Mouse (Mus musculus) subcutaneous adipose tissue, adult 2 months (tissue): ENCODE data around the gene Hyal1. TPM values are rescaled to one million over a fixed set of nuclear protein-coding genes. Genes with fewer than 3 reads are reported as not detected.

ENCODE experiments used
- polyA plus RNA-seq: library from polyadenylated mRNA; depleted of rRNA; stranded (reverse); fragments of >200 nt; gene quantifications from 2 replicates; pipeline ENCODE4 v1.2.3, GENCODE M21; 2012; ENCODE audit warnings: low replicate concordance; rRNA removed

The Hyal1 gene
- 26.5 and 27.5 TPM in 2 replicates for polyA plus RNA-seq

GRCm38 (mm10) chr9:107576357-107577107, at the start of gene Hyal1:
TSS of gene Hyal1 (plus strand) at chr9:107576927.

GRCm38 (mm10) chr9:107533791-107534407, 42.8 kb upstream of the Hyal1 start, which contains the start of gene Tmem115:
TSS of gene Tmem115 (plus strand) at chr9:107533945.

DNA sequence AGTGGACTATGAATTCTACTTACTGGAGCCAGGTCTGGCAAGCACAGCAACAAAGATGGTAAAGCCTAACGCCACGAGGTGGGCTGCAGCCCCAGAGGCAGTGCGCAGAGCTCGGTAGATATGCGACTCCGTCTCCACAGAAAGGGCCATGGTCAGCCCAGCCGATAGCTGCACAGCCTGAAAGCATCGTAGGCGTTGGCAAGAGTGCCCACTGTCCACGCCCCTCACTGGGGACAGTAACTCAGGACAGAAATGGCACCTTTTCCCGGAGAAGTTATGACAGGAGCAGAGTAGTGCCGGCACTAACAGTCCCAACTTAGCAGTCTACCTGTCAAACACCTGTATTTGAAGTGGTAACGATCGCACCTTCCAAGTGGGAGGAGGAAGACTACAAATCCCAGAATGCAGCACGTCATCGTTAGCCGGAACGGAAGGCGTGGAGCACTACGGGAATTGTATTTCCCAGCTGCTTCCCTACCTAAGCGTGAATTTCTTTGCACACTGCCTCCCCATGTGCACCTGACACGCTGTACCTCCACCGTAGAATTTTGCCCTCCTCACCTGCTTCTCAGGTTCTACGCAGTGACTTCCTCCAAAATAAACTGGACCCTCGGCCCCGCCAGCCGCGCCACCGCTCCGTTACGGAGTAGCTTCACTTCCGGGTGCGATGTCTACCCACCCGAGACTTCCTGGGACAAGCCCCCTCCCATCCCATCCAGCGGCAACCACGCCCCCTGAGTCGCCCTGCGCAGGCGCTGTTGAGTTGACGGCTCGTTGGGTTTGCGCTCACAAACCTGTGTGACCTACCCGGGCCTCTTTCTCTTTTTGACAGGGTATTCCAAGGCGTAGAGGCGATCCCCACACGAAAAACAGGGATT, 35.0 kb upstream of the Hyal1 start, which contains the start of the genes Cyb561d2 and Nprl2:
TSS of gene Cyb561d2 (minus strand) at position 720 of the 878 bp plus-strand sequence.
TSS of gene Nprl2 (plus strand) at position 753 of the 878 bp plus-strand sequence.

GRCm38 (mm10) chr9:107547026-107547425, 29.7 kb upstream of the Hyal1 start, which contains the start of gene Zmynd10:
TSS of gene Zmynd10 (plus strand) at chr9:107547298.

DNA sequence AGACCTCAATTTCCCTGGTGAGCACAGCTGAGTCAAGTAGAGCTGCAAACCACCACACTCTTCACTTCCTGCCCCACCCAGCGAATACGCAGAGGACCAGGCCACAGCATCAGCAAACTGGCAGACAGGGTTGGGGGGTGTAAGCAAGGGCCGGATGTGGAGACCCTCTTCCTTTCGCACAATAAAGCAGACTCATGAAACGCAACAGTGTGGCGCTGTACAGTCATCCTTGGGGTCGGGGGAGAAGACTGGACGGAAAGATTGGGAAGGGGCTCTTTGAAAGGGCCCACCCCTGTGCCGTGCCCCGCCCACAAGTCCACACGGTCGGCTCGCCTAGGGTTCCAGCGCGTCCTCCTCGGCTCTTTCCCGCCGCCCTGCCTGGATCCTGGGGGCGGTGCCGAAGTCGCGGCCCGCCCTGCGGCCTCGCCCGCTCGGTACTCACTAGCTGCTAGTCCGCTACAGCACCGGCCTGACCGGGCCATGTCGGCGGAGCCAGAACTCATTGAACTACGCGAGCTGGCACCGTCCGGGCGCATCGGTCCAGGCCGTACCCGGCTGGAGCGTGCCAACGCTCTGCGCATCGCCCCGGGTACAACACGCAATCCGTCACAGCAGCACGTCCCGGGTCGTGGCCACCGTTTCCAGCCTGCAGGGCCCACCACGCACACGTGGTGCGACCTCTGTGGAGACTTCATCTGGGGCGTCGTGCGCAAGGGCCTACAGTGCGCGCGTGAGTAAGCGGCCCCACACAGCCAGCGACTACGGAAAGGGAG, 25.4 kb upstream of the Hyal1 start, which contains the start of gene Rassf1:
TSS of gene Rassf1 (plus strand) at position 439 of the 773 bp plus-strand sequence.

GRCm38 (mm10) chr9:107563029-107563581, 13.6 kb upstream of the Hyal1 start, which contains the start of gene Tusc2:
TSS of gene Tusc2 (plus strand) at chr9:107563255.

GRCm38 (mm10) chr9:107567702-107568319, 8.9 kb upstream of the Hyal1 start, which contains the start of gene Hyal2:
TSS of gene Hyal2 (plus strand) at chr9:107567945.

GRCm38 (mm10) chr9:107578587-107578986, 1.9 kb downstream of the Hyal1 start, which contains the start of gene Naa80:
TSS of gene Naa80 (plus strand) at chr9:107578887.

GRCm38 (mm10) chr9:107580501-107581317, 4.0 kb downstream of the Hyal1 start, which contains the start of gene Hyal3:
TSS of gene Hyal3 (plus strand) at chr9:107580818.

DNA sequence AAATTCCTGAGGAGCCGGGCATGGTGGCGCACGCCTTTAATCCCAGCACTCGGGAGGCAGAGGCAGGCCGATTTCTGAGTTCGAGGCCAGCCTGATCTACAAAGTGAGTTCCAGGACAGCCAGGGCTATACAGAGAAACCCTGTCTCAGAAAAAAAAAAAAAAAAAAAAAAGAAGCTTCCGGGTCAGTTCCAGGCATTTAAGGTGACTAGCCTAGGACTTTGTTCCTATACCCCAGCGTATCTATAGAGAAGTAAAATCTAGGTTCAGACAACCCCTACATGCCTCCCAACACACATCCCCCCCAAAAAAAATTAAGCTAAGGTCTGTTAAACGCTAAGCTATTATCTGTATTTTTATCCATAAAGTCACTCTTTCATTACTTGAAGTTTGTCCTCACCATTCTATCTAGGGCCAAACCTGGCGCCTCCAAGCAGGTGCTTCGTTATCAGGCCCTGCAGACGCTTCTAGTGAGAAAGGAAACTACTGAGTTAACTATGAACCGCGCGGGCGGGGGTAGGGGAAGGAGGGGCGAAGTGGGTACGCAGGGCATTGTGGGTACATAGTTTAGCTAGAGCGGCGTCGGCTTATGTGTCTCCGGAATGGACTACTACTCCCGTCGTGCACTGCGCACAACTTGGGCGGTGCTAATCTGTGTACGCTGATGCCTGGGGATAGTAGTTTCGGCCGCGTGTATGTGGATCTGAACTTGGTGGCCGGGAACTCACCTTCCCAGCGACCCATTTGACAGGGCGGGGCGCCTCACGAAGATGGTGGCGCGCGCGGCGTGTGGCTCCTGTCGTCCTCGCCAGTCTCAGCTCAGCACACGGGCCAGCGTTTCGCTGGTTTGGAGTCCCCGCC, 10.5 kb downstream of the Hyal1 start, which contains the start of gene Ifrd2:
TSS of gene Ifrd2 (plus strand) at position 669 of the 859 bp plus-strand sequence.

DNA sequence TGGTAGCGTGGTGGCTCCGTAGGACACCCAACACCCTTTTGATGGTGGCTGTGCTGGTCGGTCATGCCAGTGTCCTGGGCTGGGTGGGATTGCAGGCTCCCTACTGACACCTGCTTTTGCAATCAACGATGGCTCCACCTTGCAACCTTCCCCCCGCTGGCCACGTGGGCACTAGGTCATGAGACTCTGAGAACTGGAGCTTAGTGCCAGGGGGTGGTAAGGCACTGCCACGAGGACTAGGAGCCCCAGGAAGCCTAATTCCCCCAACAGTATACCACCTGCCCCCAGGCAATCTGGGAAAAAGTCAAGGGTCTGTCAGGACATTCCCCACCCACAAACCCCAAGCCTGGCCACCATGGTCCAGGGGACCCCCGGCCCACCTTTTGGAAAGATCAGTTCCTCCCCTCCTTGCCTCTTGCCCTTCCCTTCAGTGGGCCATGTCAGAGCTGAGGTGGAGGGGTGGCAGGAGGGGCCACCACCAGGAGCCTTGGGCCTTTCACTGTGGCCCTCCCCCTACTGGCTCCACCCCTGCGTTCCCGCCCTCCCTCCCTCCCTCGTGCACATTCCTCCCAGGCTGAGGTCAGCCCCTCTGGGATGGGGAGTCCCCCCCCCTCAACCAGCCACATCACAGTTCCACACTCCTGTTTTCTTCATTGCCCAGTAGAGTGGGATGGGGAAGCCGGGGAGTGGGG, 32.2 kb downstream of the Hyal1 start, which contains the start of gene Sema3b:
TSS of gene Sema3b (minus strand) at position 489 of the 692 bp plus-strand sequence.

Other genes with a start within 250 kb of the Hyal1 start
- gene Hemk1, start 238.6 kb upstream of the Hyal1 start, polyA plus RNA-seq = 32.5 and 39.1 TPM in 2 replicates
- gene 6430571L13Rik, start 236.3 kb upstream of the Hyal1 start, polyA plus RNA-seq = 0.98 and 1.7 TPM in 2 replicates
- gene Cacna2d2, start 177.3 kb upstream of the Hyal1 start, polyA plus RNA-seq = 0.16 and 0.81 TPM in 2 replicates
- gene Tmem115, start 43.0 kb upstream of the Hyal1 start, polyA plus RNA-seq = 50.0 and 74.9 TPM in 2 replicates
- gene Cyb561d2, start 34.7 kb upstream of the Hyal1 start, polyA plus RNA-seq = 46.6 and 47.9 TPM in 2 replicates
- 35.5 and 36.1 TPM in 2 replicates for gene Nprl2, start 34.7 kb upstream of the Hyal1 start, polyA plus RNA-seq
- 0.17 and 0.44 TPM in 2 replicates for gene Zmynd10, start 29.6 kb upstream of the Hyal1 start, polyA plus RNA-seq
- 33.6 and 43.7 TPM in 2 replicates for gene Rassf1, start 25.4 kb upstream of the Hyal1 start, polyA plus RNA-seq
- 59.6 and 62.7 TPM in 2 replicates for gene Tusc2, start 13.7 kb upstream of the Hyal1 start, polyA plus RNA-seq
- 74.8 and 90.6 TPM in 2 replicates for gene Hyal2, start 9.0 kb upstream of the Hyal1 start, polyA plus RNA-seq
- 71.0 and 72.9 TPM in 2 replicates for gene Naa80, start 2.0 kb downstream of the Hyal1 start, polyA plus RNA-seq
- 1.1 and 1.7 TPM in 2 replicates for gene Hyal3, start 3.9 kb downstream of the Hyal1 start, polyA plus RNA-seq
- 34.4 and 65.7 TPM in 2 replicates for gene Ifrd2, start 10.7 kb downstream of the Hyal1 start, polyA plus RNA-seq
- 17.4 and 34.5 TPM in 2 replicates for gene Sema3b, start 32.3 kb downstream of the Hyal1 start, polyA plus RNA-seq
- gene Gnai2, start 58.4 kb downstream of the Hyal1 start, polyA plus RNA-seq = 793 and 941 TPM in 2 replicates
- 4.3 and 13.0 TPM in 2 replicates for gene Slc38a3, start 92.6 kb downstream of the Hyal1 start, polyA plus RNA-seq
- 0.08 TPM in 1 of 2 replicates, not detected in the other for gene Gnat1, start 102.8 kb downstream of the Hyal1 start, polyA plus RNA-seq
- 70.7 and 93.8 TPM in 2 replicates for gene Sema3f, start 133.5 kb downstream of the Hyal1 start, polyA plus RNA-seq
- 75.4 and 106 TPM in 2 replicates for gene Rbm5, start 194.1 kb downstream of the Hyal1 start, polyA plus RNA-seq